Mouse (Mus musculus) layer of hippocampus, adult 8-10 months (tissue): ENCODE results near the gene Uxt. TPM values are rescaled to one million over a fixed set of nuclear protein-coding genes. Genes with fewer than 3 reads are reported as not detected.
A peak's percentile ranks its signal among the peaks of the same experiment; 100 is the strongest.

ENCODE experiments used
- DNase-seq, 2 experiments: peaks; one replicate each; pipeline ENCODE4 v3.0.0; 2022; ENCODE audit warnings: low spot score in 2 of 2
- total RNA-seq, 4 experiments: library from RNA; stranded (reverse); gene quantifications; 2 replicates each; pipeline ENCODE4 v1.2.4; 2022

Uxt gene
- total RNA-seq = 10 to 100 TPM; 12.5 to 16.5 (median 13.1) TPM

GRCm38 (mm10) chrX:20961477-20962378, at the start of gene Uxt:
Gene Uxt, minus strand, starts transcription at chrX:20962017.
- DNase-seq = peak; percentile 84 to 85

GRCm38 (mm10) chrX:20980901-20981300, 19.1 kb upstream of the Uxt start:
- DNase-seq = no peak

- peak; percentile 80 to 92 for DNase-seq
Measured at GRCm38 (mm10) chrX:20950191-20950880, 11.5 kb downstream of the Uxt start, which contains the start of gene Elk1. Gene Elk1, minus strand, starts transcription at chrX:20950608.

GRCm38 (mm10) chrX:20946055-20946454, 15.8 kb downstream of the Uxt start:
- DNase-seq = peak in 1 of 2 experiments; percentile 68

- no peak for DNase-seq
Measured at GRCm38 (mm10) chrX:20931963-20932362, 29.9 kb downstream of the Uxt start.

- no peak for DNase-seq
Measured at GRCm38 (mm10) chrX:20931364-20931763, 30.5 kb downstream of the Uxt start, which contains the start of gene Cfp. Gene Cfp, minus strand, starts transcription at chrX:20931555.

GRCm38 (mm10) chrX:20929859-20930258, 32.0 kb downstream of the Uxt start:
- DNase-seq = no peak

- DNase-seq = no peak
Measured at GRCm38 (mm10) chrX:20924976-20925375, 36.8 kb downstream of the Uxt start.

- no peak for DNase-seq
Measured at GRCm38 (mm10) chrX:20923506-20923905, 38.3 kb downstream of the Uxt start.

GRCm38 (mm10) chrX:20921366-20921765, 40.5 kb downstream of the Uxt start:
- DNase-seq = no peak

GRCm38 (mm10) chrX:20920844-20921364, 40.9 kb downstream of the Uxt start, which contains the start of gene Syn1:
Gene Syn1, minus strand, starts transcription at chrX:20921004.
- DNase-seq = peak; percentile 83 to 84

- DNase-seq = no peak
Measured at GRCm38 (mm10) chrX:20920249-20920843, 41.5 kb downstream of the Uxt start.

- peak; percentile 27 to 42 for DNase-seq
Measured at GRCm38 (mm10) chrX:20915075-20915474, 46.7 kb downstream of the Uxt start.

- DNase-seq = no peak
Measured at GRCm38 (mm10) chrX:20913726-20914125, 48.1 kb downstream of the Uxt start.

- no peak for DNase-seq
Measured at GRCm38 (mm10) chrX:20910074-20910473, 51.7 kb downstream of the Uxt start.

Other genes starting within 250 kb of the Uxt start
- gene Araf, start 164.2 kb downstream of the Uxt start, total RNA-seq = 100 to 1,000 TPM; 188 to 200 (median 196) TPM
- 1 to 10 TPM in 2 of 4 experiments, under 1 TPM in 1, not detected in 1; 0.55 to 3.2 (median 1.7) TPM for gene Timp1, start 91.9 kb downstream of the Uxt start, total RNA-seq
- 100 to 1,000 TPM; 376 to 409 (median 395) TPM for gene Syn1, start 41.0 kb downstream of the Uxt start, total RNA-seq
- gene Cfp, start 30.5 kb downstream of the Uxt start, total RNA-seq = 10 to 100 TPM; 12.9 to 22.7 (median 15.9) TPM
- gene Elk1, start 11.4 kb downstream of the Uxt start, total RNA-seq = 10 to 100 TPM; 55.2 to 76.3 (median 66.7) TPM
- 10 to 100 TPM in 3 of 4 experiments, 1 to 10 TPM in 1; 9.9 to 13.9 (median 12.3) TPM for gene Zfp182, start 100.3 kb upstream of the Uxt start, total RNA-seq
- gene Spaca5, start 106.4 kb upstream of the Uxt start, total RNA-seq = not detected
- 1 to 10 TPM; 2.2 to 3.9 (median 3.0) TPM for gene Zfp300, start 127.5 kb upstream of the Uxt start, total RNA-seq
- gene Ssxa1, start 153.8 kb upstream of the Uxt start, total RNA-seq = not detected
- not detected for gene Gm21876, start 213.6 kb upstream of the Uxt start, total RNA-seq